Mouse (Mus musculus) stomach, postnatal 0 days (tissue): Measurements from ENCODE around the gene Stox2.

Experiments used
- CTCF ChIP-seq: IDR thresholded peaks from 2 replicates; pipeline ENCODE4 v1.5.1; 2016; ENCODE audit warnings: antibody characterized with exemption, low read depth, mild to moderate bottlenecking, moderate library complexity
- EP300 ChIP-seq: optimal IDR thresholded peaks from 2 replicates; pipeline ENCODE3; 2016; ENCODE audit warnings: antibody characterized with exemption

DNA sequence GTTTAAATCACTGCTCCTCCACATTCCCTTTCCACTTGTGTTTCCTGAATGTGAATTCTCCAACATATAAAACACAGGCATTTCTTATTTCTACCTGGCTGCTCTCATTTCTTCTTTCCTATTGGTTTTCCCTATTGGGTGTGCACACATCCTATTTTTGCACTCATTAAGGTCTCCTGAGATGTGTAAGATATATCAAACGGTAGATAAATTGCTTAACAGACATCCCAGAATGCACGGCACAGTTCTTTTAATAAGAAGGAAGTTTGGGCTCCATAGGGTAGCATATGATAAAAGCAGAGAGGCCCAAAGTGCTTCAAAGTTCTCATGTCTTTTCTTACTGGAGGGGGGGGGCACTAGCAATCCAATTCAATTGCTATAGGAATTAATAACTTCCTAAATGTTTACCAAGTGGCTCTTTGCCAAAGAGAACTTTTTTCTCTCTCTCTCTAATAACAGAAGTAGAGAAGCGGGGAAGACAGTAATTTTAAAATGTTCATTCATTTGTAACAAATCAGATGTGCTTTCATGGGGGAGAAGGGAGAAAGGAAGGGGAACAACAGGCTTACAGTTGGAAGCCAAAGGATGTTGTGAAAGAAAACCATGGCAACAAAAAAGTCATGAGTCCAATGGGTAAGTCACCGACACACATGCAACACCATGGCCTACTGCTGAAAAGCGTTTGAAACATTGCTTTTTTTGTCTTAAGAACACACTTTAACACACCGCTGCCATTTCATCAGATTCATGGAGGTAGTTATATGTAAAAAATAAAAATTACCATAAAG is 263.2 kb downstream of the Stox2 start:
- TF ChIP-seq CTCF (no peak), EP300 (no peak)
